Mouse (Mus musculus) liver (tissue): Measurements from ENCODE around the gene Gm3893.
"Not testable (repeated sequence)": the region's sequence is repeated elsewhere in the genome, so short reads cannot be mapped to it uniquely, and the experiment has no call there.

Source experiments
- DNase-seq: peaks from one replicate; pipeline ENCODE4 v3.0.0-alpha.2; 2020; ENCODE audit warnings: mixed read lengths

Gene Gm3893

GRCm38 (mm10) chr4:42090907-42091306 lies at the start of gene Gm3893:
Gene Gm3893 (plus strand): TSS chr4:42091207.
- DNase-seq = not testable (repeated sequence)

- DNase-seq = not testable (repeated sequence)
Measured at GRCm38 (mm10) chr4:42114517-42114916, 23.5 kb downstream of the Gm3893 start, which contains the start of gene Gm13304. Gene Gm13304 (plus strand): TSS chr4:42114817.
